Mouse (Mus musculus) MEL (cell line): ENCODE data around the gene Pip5k1b.

Source experiments
- CTCF ChIP-seq, 3 experiments: IDR thresholded peaks in 2 of 3; conservative IDR thresholded peaks in 1 of 3; 2 replicates each; pipeline ENCODE4 v1.5.1; 2011 to 2012; ENCODE audit warnings: low read length in 3 of 3, low read depth in 2 of 3, mild to moderate bottlenecking in 2 of 3, improper control_type of control experiment in 1 of 3, inconsistent platforms in 1 of 3, mixed read lengths in 1 of 3, moderate library complexity in 1 of 3; ENCODE audit not compliant: control insufficient read depth in 1 of 3, insufficient read depth in 1 of 3, poor library complexity in 1 of 3, severe bottlenecking in 1 of 3
- POLR2A ChIP-seq, 2 experiments: IDR thresholded peaks; 2 replicates each; pipeline ENCODE4 v1.6.1; 2011 to 2012; ENCODE audit warnings: low read length in 2 of 2, mild to moderate bottlenecking in 2 of 2, control low read depth in 1 of 2, improper control_type of control experiment in 1 of 2, low read depth in 1 of 2, moderate library complexity in 1 of 2; ENCODE audit not compliant: control insufficient read depth in 1 of 2, insufficient read depth in 1 of 2, poor library complexity in 1 of 2
- SIN3A ChIP-seq: IDR thresholded peaks from 2 replicates; pipeline ENCODE4 v1.6.1; 2012; ENCODE audit warnings: low read length, improper control_type of control experiment, inconsistent platforms
- USF2 ChIP-seq, 2 experiments: IDR thresholded peaks; 2 replicates each; pipeline ENCODE4 v1.6.1; 2011 to 2012; ENCODE audit warnings: improper control_type of control experiment in 2 of 2, low read length in 2 of 2, borderline replicate concordance in 1 of 2, inconsistent platforms in 1 of 2, low read depth in 1 of 2, mild to moderate bottlenecking in 1 of 2; ENCODE audit not compliant: insufficient read depth in 1 of 2
- ZMIZ1 ChIP-seq: IDR thresholded peaks from 2 replicates; pipeline ENCODE4 v1.6.1; 2012; ENCODE audit warnings: low read depth, mild to moderate bottlenecking, inconsistent platforms, low read length, improper control_type of control experiment, moderate library complexity

GRCm38 (mm10) chr19:24540952-24541668, 14.6 kb downstream of the Pip5k1b start:
- TF ChIP-seq POLR2A (IDR thresholded peaks at IDR 0.05; ENCODE audit: control insufficient read depth in 1 of 2, insufficient read depth in 1 of 2, low read depth in 1 of 2, low read length in 2 of 2, poor library complexity in 1 of 2), result no peak
- no peak for TF ChIP-seq CTCF (IDR thresholded peaks at IDR 0.05 in 2 of 3, conservative IDR thresholded peaks at IDR 0.05 in 1 of 3; ENCODE audit: control insufficient read depth in 1 of 3, insufficient read depth in 1 of 3, low read depth in 2 of 3, low read length in 3 of 3, poor library complexity in 1 of 3, severe bottlenecking in 1 of 3)
- TF ChIP-seq USF2 (IDR thresholded peaks at IDR 0.05; ENCODE audit: borderline replicate concordance in 1 of 2, insufficient read depth in 1 of 2, low read depth in 1 of 2, low read length in 2 of 2), result no peak
- no peak for TF ChIP-seq ZMIZ1
- TF ChIP-seq SIN3A, result no peak
